Mouse (Mus musculus) left cerebral cortex, adult 2 months (tissue): ENCODE measurements around the gene Birc6. TPM values are rescaled to one million over a fixed set of nuclear protein-coding genes. Genes with fewer than 3 reads are reported as not detected.

Experiments used
- DNase-seq, 2 experiments: peaks; one replicate each; pipeline ENCODE4 v3.0.0; 2021 to 2022; ENCODE audit warnings: low spot score in 2 of 2, mixed read lengths in 1 of 2; ENCODE audit errors: extremely low spot score in 1 of 2
- H3K27ac ChIP-seq: fragments of 200-600 bp; 2 replicates; pipeline ENCODE4 v1.8.1; 2022
- H3K4me3 ChIP-seq: fragments of 200-600 bp; 2 replicates; pipeline ENCODE4 v1.8.1; 2022
- CTCF ChIP-seq: fragments of 200-600 bp; IDR thresholded peaks from 2 replicates; pipeline ENCODE4 v1.8.1; 2022; ENCODE audit warnings: antibody characterized with exemption, mild to moderate bottlenecking, moderate library complexity
- intact Hi-C: fragments of 180-260 bp; cut with DNase I; formaldehyde crosslinking; loops from one replicate; pipeline ENCODE4 v1.15.1; 2025
- total RNA-seq, 2 experiments: library from RNA; stranded (reverse); gene quantifications; 2 replicates each; pipeline ENCODE4 v1.2.3; 2021

The Birc6 gene
- total RNA-seq, 2 experiments from 2014 or later: 132 to 144 TPM

DNA sequence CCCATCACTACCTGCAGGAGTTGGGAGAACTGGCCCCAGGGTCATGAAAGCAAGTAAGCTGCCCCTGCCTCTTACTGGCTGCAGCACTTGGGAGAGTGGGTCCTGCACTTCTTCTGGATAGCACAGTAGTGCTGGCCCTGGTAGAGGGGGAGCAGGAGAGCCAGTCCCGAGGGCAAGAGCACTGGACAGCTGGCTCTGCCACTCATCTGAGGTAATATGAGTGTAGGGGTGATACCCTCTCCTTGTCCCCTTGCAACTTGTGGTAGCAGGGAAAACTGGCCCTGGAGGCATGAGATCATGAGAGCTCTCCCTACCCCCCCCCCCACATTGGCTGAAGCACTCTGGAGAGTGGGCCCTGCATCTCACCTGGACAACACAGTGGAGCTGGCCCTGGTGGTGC lies 187.6 kb downstream of the Birc6 start:
- no peak for DNase-seq
- Histone ChIP-seq H3K4me3 (no peak overlapping the region), H3K27ac (no peak overlapping the region)
- TF ChIP-seq CTCF: no peak
- intact Hi-C loops: loop anchor here (5.0 kb wide), 1 partner anchor 318 kb away; the partner anchor contains the start of gene Slc30a6

DNA sequence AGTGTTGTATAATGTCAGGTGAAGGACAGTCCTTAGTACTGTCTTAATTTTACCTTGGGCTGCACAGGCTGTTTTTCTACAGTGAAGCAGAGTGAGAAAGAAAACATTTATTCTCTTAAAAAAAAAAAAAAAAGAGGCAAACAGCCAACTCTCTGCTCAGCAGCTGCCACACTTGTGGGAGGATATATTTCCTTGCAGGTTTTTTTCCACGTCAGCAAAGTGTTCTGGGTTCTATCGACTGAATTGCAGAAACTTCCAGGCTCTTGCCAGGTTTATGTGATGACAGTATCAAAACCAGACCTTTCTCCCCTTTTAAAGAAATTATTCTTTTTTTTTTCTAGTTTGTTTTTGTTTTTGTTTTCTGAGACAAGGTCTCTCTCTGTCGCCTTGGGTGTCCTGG lies 188.5 kb downstream of the Birc6 start:
- intact Hi-C loops: loop anchor here (5.0 kb wide), 1 partner anchor 319 kb away; the partner anchor contains the start of gene Slc30a6
- DNase-seq: no peak
- H3K27ac ChIP-seq: no peak overlapping the region
- no peak for TF ChIP-seq CTCF
- H3K4me3 ChIP-seq: no peak overlapping the region

DNA sequence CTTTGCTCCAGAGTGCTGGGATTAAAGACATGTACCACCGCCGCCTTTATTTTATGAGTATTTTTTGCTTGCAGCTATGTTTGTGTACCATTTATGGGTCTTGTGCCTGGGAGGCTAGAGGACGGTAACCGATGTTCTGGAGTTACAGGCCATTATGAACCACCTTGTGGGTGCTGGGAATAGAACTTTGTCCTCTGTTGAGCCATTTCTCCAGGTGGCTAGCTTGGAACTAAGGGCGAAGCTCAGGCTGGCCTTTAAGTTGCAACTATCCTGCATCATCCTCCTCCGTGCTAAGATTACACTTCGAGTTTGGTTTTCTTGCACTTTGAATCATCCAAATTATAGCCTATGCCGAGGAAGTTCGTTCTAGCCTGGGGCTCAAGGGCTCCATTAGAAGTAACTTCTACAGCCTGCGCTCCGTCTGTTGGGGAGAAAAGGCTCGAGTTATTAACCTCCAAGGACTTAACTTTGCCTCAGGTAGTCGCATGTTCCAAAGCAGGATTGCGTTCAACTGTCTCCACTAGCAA lies 189.1 kb downstream of the Birc6 start:
- H3K4me3 ChIP-seq: peak overlapping the region; percentile 93
- no peak for TF ChIP-seq CTCF
- intact Hi-C loops: loop anchor here (5.0 kb wide), 1 partner anchor 320 kb away; the partner anchor contains the start of gene Slc30a6
- H3K27ac ChIP-seq: peak overlapping the region; percentile 80
- no peak for DNase-seq

DNA sequence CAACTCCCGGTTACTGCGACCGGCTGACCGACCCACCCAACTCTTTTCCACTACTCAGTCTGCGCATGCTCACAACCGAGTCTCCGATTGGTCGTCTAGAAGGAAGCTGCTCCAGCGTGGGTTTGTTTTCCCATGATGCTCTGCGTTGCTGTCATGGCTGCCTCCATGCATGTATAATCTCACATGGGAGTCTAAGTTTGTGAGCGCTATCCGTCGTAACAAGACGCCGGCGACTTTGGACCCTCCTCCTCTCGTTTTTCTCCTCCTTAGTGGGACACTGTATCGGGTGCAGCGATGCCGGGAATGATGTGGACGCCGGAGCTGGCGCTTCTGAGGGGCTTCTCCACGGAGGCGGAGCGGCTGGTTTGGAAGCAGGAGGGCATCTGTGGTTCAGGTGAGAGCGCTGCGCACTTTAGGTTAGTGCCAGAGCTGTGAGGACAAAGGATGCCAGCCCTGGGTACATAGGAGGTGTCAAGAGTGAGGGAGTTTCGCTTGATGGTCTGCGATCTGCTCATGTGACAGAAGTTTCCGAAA lies 189.6 kb downstream of the Birc6 start, which contains the start of gene Ttc27:
TSS of gene Ttc27 (plus strand) at position 115 of the 534 bp plus-strand sequence.
- TF ChIP-seq CTCF: no peak
- peak within 1 kb of the TSS; percentile 93 for H3K4me3 ChIP-seq
- peak within 1 kb of the TSS; percentile 80 for H3K27ac ChIP-seq
- DNase-seq: peak; percentile 94 to 97
- intact Hi-C loops: loop anchor here (5.0 kb wide), 1 partner anchor 320 kb away; the partner anchor contains the start of gene Slc30a6

DNA sequence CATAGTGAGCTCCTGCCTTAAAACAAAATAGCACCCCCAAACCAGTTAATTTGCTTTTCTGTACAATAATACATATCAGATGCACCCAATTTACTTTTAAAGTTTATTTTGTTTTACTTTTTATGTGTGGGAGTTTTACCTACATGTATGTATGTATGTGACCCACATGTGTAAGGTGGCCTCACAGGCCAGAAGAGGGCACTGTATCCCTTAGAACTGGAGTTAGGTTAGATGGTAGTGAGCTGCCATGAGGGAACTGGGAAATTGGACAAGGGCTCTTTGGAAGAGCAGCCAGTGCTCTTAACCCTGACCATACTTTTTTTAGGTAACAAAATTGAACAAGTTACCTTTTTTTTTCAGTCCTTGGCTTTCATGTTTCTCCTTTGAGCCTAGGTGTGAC lies 204.8 kb downstream of the Birc6 start:
- DNase-seq: no peak
- peak; percentile 19 for TF ChIP-seq CTCF
- H3K27ac ChIP-seq: no peak overlapping the region
- no peak overlapping the region for H3K4me3 ChIP-seq
- intact Hi-C loops: loop anchor here (5.0 kb wide), 1 partner anchor 354 kb away; no protein-coding TSS in a partner anchor

DNA sequence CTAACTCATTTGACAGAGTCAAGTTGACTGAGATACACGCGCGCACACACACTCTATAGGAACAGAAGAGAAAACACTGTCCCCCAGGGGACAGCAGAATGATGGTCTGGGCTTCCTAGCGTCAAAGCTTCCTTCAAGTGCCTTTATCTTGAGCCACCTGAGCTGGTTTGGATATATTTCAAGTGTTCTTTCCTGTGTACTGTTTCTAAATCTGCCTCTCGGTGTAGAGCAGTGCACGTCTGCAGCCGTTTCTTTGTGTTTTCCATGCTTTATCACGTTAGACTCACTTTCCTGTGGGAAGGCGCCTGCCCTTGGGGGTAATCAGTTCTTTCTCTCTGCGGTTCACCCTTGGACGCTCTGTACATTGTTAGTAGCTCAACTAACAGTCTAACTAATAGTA lies 207.3 kb downstream of the Birc6 start:
- Histone ChIP-seq H3K4me3 (no peak overlapping the region), H3K27ac (no peak overlapping the region)
- no peak for TF ChIP-seq CTCF
- intact Hi-C loops: no loop called here
- DNase-seq: no peak

DNA sequence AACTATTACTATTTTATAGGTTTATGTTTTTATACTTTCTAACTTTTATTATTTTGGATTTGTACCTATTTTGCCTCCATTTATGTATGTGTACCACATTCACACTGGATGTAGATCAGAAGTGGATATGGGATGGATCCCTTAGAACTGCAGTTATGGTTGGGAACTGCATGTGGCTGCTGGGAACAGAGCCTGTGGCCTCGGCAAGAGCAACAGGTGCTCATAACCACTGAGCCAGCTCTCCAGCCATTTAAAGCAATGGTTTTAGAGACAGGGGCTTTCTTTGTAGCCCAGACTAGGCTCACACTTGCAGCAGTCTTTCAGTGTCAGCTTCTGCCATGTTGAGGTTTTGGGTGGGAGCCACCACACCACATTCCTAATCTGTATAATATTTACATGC lies 221.6 kb downstream of the Birc6 start:
- H3K4me3 ChIP-seq: no peak overlapping the region
- DNase-seq: no peak
- no peak overlapping the region for H3K27ac ChIP-seq
- intact Hi-C loops: no loop called here
- TF ChIP-seq CTCF: no peak

DNA sequence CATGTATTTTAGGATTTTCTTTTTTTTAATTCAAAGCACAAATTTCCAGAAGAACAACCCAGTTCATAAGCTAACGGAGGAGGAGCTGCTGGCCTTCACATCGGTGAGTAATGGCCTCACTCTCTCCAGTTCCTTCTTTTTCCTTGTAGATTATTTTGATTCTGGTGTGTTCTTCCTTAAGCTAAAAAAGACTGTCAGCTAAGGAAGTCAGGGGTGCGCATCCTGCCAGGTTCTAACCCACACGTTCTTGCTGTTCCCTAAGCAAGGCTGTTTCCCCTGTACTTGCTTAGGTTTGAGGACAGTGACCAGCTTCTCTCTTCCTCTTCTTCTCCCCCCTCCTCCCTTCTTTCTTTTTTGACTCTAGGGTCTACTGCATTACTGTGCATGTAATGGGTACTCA lies 222.9 kb downstream of the Birc6 start:
- intact Hi-C loops: no loop called here
- no peak for DNase-seq
- Histone ChIP-seq H3K4me3 (no peak overlapping the region), H3K27ac (no peak overlapping the region)
- TF ChIP-seq CTCF: no peak

Other genes starting within 250 kb of the Birc6 start
- 10 to 100 TPM; 43.3 to 46.9 TPM for gene Memo1, start 232.8 kb upstream of the Birc6 start, total RNA-seq
- 10 to 100 TPM; 42.6 to 45.6 TPM for gene Dpy30, start 204.4 kb upstream of the Birc6 start, total RNA-seq
- gene Spast, start 189.3 kb upstream of the Birc6 start, total RNA-seq: 10 to 100 TPM; 53.4 to 55.1 TPM
- gene Slc30a6, start 132.7 kb upstream of the Birc6 start, total RNA-seq: 10 to 100 TPM; 12.6 to 15.6 TPM
- under 1 TPM; 0.16 to 0.41 TPM for gene Nlrc4, start 69.2 kb upstream of the Birc6 start, total RNA-seq
- 10 to 100 TPM; 76.7 to 89.5 TPM for gene Yipf4, start 38.8 kb upstream of the Birc6 start, total RNA-seq
- gene Ttc27, start 189.4 kb downstream of the Birc6 start, total RNA-seq: 10 to 100 TPM; 21.9 to 29.4 TPM